Mouse (Mus musculus) embryo, embryonic 9.5 days (tissue): ENCODE measurements around the gene Pde11a.

Source experiments
- DNase-seq: peaks from one replicate; pipeline ENCODE4 v3.0.0-alpha.2; 2017; ENCODE audit errors: extremely low spot score

The Pde11a gene

GRCm38 (mm10) chr2:76185126-76185525 is 153.4 kb downstream of the Pde11a start:
- DNase-seq = no peak

- DNase-seq = no peak
These were observed 175.8 kb downstream of the Pde11a start for GRCm38 (mm10) chr2:76162822-76163221.

GRCm38 (mm10) chr2:76158973-76159372 is 179.6 kb downstream of the Pde11a start:
- no peak for DNase-seq

GRCm38 (mm10) chr2:76141136-76141535 is 197.4 kb downstream of the Pde11a start:
- DNase-seq = no peak

GRCm38 (mm10) chr2:76132983-76133382 is 205.6 kb downstream of the Pde11a start:
- DNase-seq = no peak

GRCm38 (mm10) chr2:76129933-76130627 is 208.5 kb downstream of the Pde11a start:
- no peak for DNase-seq

- no peak for DNase-seq
These were observed 209.5 kb downstream of the Pde11a start for GRCm38 (mm10) chr2:76129058-76129437.

- no peak for DNase-seq
These were observed 210.2 kb downstream of the Pde11a start for GRCm38 (mm10) chr2:76128105-76129057.

- no peak for DNase-seq
These were observed 211.9 kb downstream of the Pde11a start for GRCm38 (mm10) chr2:76126651-76127050.

- no peak for DNase-seq
These were observed 213.8 kb downstream of the Pde11a start for GRCm38 (mm10) chr2:76124821-76125220.

GRCm38 (mm10) chr2:76122167-76122566 is 216.4 kb downstream of the Pde11a start:
- DNase-seq = no peak

- no peak for DNase-seq
These were observed 218.7 kb downstream of the Pde11a start for GRCm38 (mm10) chr2:76119848-76120247.

- no peak for DNase-seq
These were observed 220.1 kb downstream of the Pde11a start for GRCm38 (mm10) chr2:76118491-76118890.

GRCm38 (mm10) chr2:76117219-76117618 is 221.4 kb downstream of the Pde11a start:
- DNase-seq = no peak

GRCm38 (mm10) chr2:76115696-76116095 is 222.9 kb downstream of the Pde11a start:
- DNase-seq = peak; percentile 68

- DNase-seq = peak; percentile 54
These were observed 223.8 kb downstream of the Pde11a start for GRCm38 (mm10) chr2:76114734-76115133.

GRCm38 (mm10) chr2:76109653-76110052 is 228.9 kb downstream of the Pde11a start:
- no peak for DNase-seq

- DNase-seq = peak; percentile 82
These were observed 236.5 kb downstream of the Pde11a start for GRCm38 (mm10) chr2:76101889-76102602.

GRCm38 (mm10) chr2:76100597-76100996 is 238.0 kb downstream of the Pde11a start:
- DNase-seq = no peak

GRCm38 (mm10) chr2:76099726-76100347 is 238.7 kb downstream of the Pde11a start:
- no peak for DNase-seq

GRCm38 (mm10) chr2:76098381-76098780 is 240.2 kb downstream of the Pde11a start:
- DNase-seq = peak; percentile 48

- no peak for DNase-seq
These were observed 240.7 kb downstream of the Pde11a start for GRCm38 (mm10) chr2:76097847-76098246.
